Mouse (Mus musculus) liver, adult 2 months (tissue): ENCODE measurements around the gene Orc5.
"Not testable (repeated sequence)": the region's sequence is repeated elsewhere in the genome, so short reads cannot be mapped to it uniquely, and the experiment has no call there.

ENCODE experiments used
- CTCF ChIP-seq: fragments of 200-500 bp; IDR thresholded peaks from 2 replicates; pipeline ENCODE4 v1.5.1; 2011; ENCODE audit warnings: low read depth, low read length, control low read depth
- POLR2A ChIP-seq: fragments of 200-500 bp; IDR thresholded peaks from 2 replicates; pipeline ENCODE4 v1.6.1; 2011; ENCODE audit warnings: low read length, control low read depth; ENCODE audit not compliant: insufficient read depth; ENCODE audit errors: extremely low read depth

- TF ChIP-seq POLR2A, CTCF: not testable (repeated sequence)
Observed at GRCm38 (mm10) chr5:22512579-22512978, 37.6 kb downstream of the Orc5 start.
